Mouse (Mus musculus): ENCODE results near the gene Nipal3. TPM values are rescaled to one million over a fixed set of nuclear protein-coding genes. Genes with fewer than 3 reads are reported as not detected.

The Nipal3 gene
- polyA plus RNA-seq, 1 experiment from 2014 or later: 3.1 TPM

GRCm38 (mm10) chr4:135453572-135453971 is 41.3 kb downstream of the Nipal3 start:
- WGBS: 29% methylated on average over 12 of the region's 12 CpGs
- Histone ChIP-seq H3K4me2 (replicated peaks) (no peak overlapping the region), H3K4me1 (peaks cover 28% of the 10 kb centered on the region), H3K36me3 (no peaks in the 10 kb centered on the region), H3K9me3 (no peaks in the 10 kb centered on the region), H3K27me3 (no peaks in the 10 kb centered on the region), H3K9ac (peak overlapping the region; percentile 25; the same call in 1 of the 2 replicates), H3K4me3 (no peak overlapping the region), H3K27ac (peak overlapping the region; percentile 6; the same call in 1 of the 2 replicates)
- peak; percentile 48; the same call in 1 of the 2 replicates for ATAC-seq (ENCODE audit: low FRiP score, low read depth)

- WGBS: 34% methylated on average over 6 of the region's 6 CpGs
- no peak overlapping the region for H3K4me2 ChIP-seq (replicated peaks)
- H3K9ac ChIP-seq: no peak overlapping the region
- ATAC-seq (ENCODE audit: low FRiP score, low read depth): no peak
- no peaks in the 10 kb centered on the region for H3K36me3 ChIP-seq
- peaks cover 28% of the 10 kb centered on the region for H3K4me1 ChIP-seq
- H3K4me3 ChIP-seq: no peak overlapping the region
- H3K27me3 ChIP-seq: no peaks in the 10 kb centered on the region
- H3K27ac ChIP-seq: no peak overlapping the region
- no peaks in the 10 kb centered on the region for H3K9me3 ChIP-seq
These were observed 41.7 kb downstream of the Nipal3 start for GRCm38 (mm10) chr4:135453164-135453563.

- Histone ChIP-seq H3K4me1 (peaks cover 28% of the 10 kb centered on the region), H3K4me3 (no peak overlapping the region), H3K27ac (no peak overlapping the region), H3K4me2 (replicated peaks) (peak overlapping the region; percentile 34), H3K36me3 (no peaks in the 10 kb centered on the region), H3K9me3 (no peaks in the 10 kb centered on the region), H3K9ac (no peak overlapping the region), H3K27me3 (no peaks in the 10 kb centered on the region)
- 43% methylated on average over 18 of the region's 18 CpGs for WGBS
- no peak for ATAC-seq (ENCODE audit: low FRiP score, low read depth)
These were observed 43.4 kb downstream of the Nipal3 start for GRCm38 (mm10) chr4:135451360-135452015.

- Histone ChIP-seq H3K4me2 (replicated peaks) (no peak overlapping the region), H3K4me3 (no peak overlapping the region), H3K27me3 (no peaks in the 10 kb centered on the region), H3K4me1 (peaks cover 6% of the 10 kb centered on the region; the same call in 1 of the 2 replicates), H3K27ac (no peak overlapping the region), H3K36me3 (no peaks in the 10 kb centered on the region), H3K9me3 (no peaks in the 10 kb centered on the region), H3K9ac (no peak overlapping the region)
- no peak for ATAC-seq (ENCODE audit: low FRiP score, low read depth)
- 74% methylated on average over 5 of the region's 5 CpGs for WGBS
These were observed 52.4 kb downstream of the Nipal3 start for GRCm38 (mm10) chr4:135442473-135442872.

- no peak for ATAC-seq (ENCODE audit: low FRiP score, low read depth)
- Histone ChIP-seq H3K4me2 (replicated peaks) (no peak overlapping the region), H3K36me3 (no peaks in the 10 kb centered on the region), H3K4me1 (peaks cover 6% of the 10 kb centered on the region; the same call in 1 of the 2 replicates), H3K27me3 (no peaks in the 10 kb centered on the region), H3K9me3 (no peaks in the 10 kb centered on the region), H3K27ac (no peak overlapping the region), H3K9ac (no peak overlapping the region), H3K4me3 (no peak overlapping the region)
- 64% methylated on average over 9 of the region's 9 CpGs for WGBS
These were observed 54.8 kb downstream of the Nipal3 start for GRCm38 (mm10) chr4:135439904-135440522.

GRCm38 (mm10) chr4:135439188-135439647 is 55.6 kb downstream of the Nipal3 start:
- H3K36me3 ChIP-seq: no peaks in the 10 kb centered on the region
- no peaks in the 10 kb centered on the region for H3K9me3 ChIP-seq
- no peak overlapping the region for H3K27ac ChIP-seq
- peak overlapping the region; percentile 56 for H3K4me2 ChIP-seq (replicated peaks)
- H3K27me3 ChIP-seq: no peaks in the 10 kb centered on the region
- peaks cover 11% of the 10 kb centered on the region; the same call in 1 of the 2 replicates for H3K4me1 ChIP-seq
- peak overlapping the region; percentile 60 for H3K9ac ChIP-seq
- peak overlapping the region; percentile 25; the same call in 1 of the 2 replicates for H3K4me3 ChIP-seq
- peak; percentile 69; the same call in 1 of the 2 replicates for ATAC-seq (ENCODE audit: low FRiP score, low read depth)
- WGBS: 6% methylated on average over 15 of the region's 15 CpGs

- Histone ChIP-seq H3K27me3 (no peaks in the 10 kb centered on the region), H3K36me3 (no peaks in the 10 kb centered on the region), H3K9me3 (no peaks in the 10 kb centered on the region), H3K27ac (no peak overlapping the region), H3K9ac (no peak overlapping the region), H3K4me2 (replicated peaks) (no peak overlapping the region), H3K4me1 (peaks cover 15% of the 10 kb centered on the region), H3K4me3 (no peak overlapping the region)
- ATAC-seq (ENCODE audit: low FRiP score, low read depth): no peak
These were observed 56.9 kb downstream of the Nipal3 start for GRCm38 (mm10) chr4:135437924-135438323.

- no peaks in the 10 kb centered on the region for H3K27me3 ChIP-seq
- no peak overlapping the region for H3K27ac ChIP-seq
- no peaks in the 10 kb centered on the region for H3K36me3 ChIP-seq
- peaks cover 16% of the 10 kb centered on the region for H3K4me1 ChIP-seq
- WGBS: 64% methylated on average over 13 of the region's 13 CpGs
- H3K9me3 ChIP-seq: no peaks in the 10 kb centered on the region
- no peak overlapping the region for H3K4me2 ChIP-seq (replicated peaks)
- no peak for ATAC-seq (ENCODE audit: low FRiP score, low read depth)
- no peak overlapping the region for H3K4me3 ChIP-seq
- no peak overlapping the region for H3K9ac ChIP-seq
These were observed 58.5 kb downstream of the Nipal3 start for GRCm38 (mm10) chr4:135436291-135436690.

GRCm38 (mm10) chr4:135434395-135434789 is 60.4 kb downstream of the Nipal3 start:
- peak; percentile 12; the same call in 1 of the 2 replicates for ATAC-seq (ENCODE audit: low FRiP score, low read depth)
- Histone ChIP-seq H3K27ac (no peak overlapping the region), H3K9ac (peak overlapping the region; percentile 74), H3K4me3 (peak overlapping the region; percentile 76), H3K4me1 (peaks cover 14% of the 10 kb centered on the region), H3K27me3 (no peaks in the 10 kb centered on the region), H3K9me3 (no peaks in the 10 kb centered on the region), H3K4me2 (replicated peaks) (peak overlapping the region; percentile 94), H3K36me3 (no peaks in the 10 kb centered on the region)
- WGBS: 24% methylated on average over 11 of the region's 11 CpGs

GRCm38 (mm10) chr4:135433443-135434394 is 61.1 kb downstream of the Nipal3 start, which contains the start of gene Rcan3:
Rcan3 (minus strand) TSS chr4:135433853.
- Histone ChIP-seq H3K36me3 (no peaks in the 10 kb centered on the region), H3K4me3 (peak within 1 kb of the TSS; percentile 76), H3K27ac (no peak within 1 kb of the TSS), H3K27me3 (no peaks in the 10 kb centered on the region), H3K9ac (peak within 1 kb of the TSS; percentile 85), H3K4me1 (peaks cover 10% of the 10 kb centered on the region), H3K4me2 (replicated peaks) (peak within 1 kb of the TSS; percentile 94), H3K9me3 (no peaks in the 10 kb centered on the region)
- peak; percentile 80 for ATAC-seq (ENCODE audit: low FRiP score, low read depth)
- under 1% methylated on average over 77 of the region's 79 CpGs for WGBS

- peak overlapping the region; percentile 94 for H3K4me2 ChIP-seq (replicated peaks)
- no peaks in the 10 kb centered on the region for H3K36me3 ChIP-seq
- peak overlapping the region; percentile 76 for H3K4me3 ChIP-seq
- ATAC-seq (ENCODE audit: low FRiP score, low read depth): no peak
- no peaks in the 10 kb centered on the region for H3K27me3 ChIP-seq
- no peak overlapping the region for H3K27ac ChIP-seq
- H3K9ac ChIP-seq: peak overlapping the region; percentile 85
- H3K4me1 ChIP-seq: peaks cover 10% of the 10 kb centered on the region
- no peaks in the 10 kb centered on the region for H3K9me3 ChIP-seq
- 10% methylated on average over 10 of the region's 10 CpGs for WGBS
These were observed 61.8 kb downstream of the Nipal3 start for GRCm38 (mm10) chr4:135433086-135433442.
